Mouse (Mus musculus) duodenum, adult 2 months (tissue): ENCODE data around the gene Gm49369. TPM values are rescaled to one million over a fixed set of nuclear protein-coding genes. Genes with fewer than 3 reads are reported as not detected.

ENCODE experiments used
- polyA plus RNA-seq: library from polyadenylated mRNA; depleted of rRNA; stranded (reverse); fragments of >200 nt; gene quantifications from 2 replicates; pipeline ENCODE4 v1.2.3, GENCODE M21; 2012; ENCODE audit warnings: low replicate concordance; rRNA removed

Gm49369 gene
- not detected in 2 replicates for polyA plus RNA-seq

DNA sequence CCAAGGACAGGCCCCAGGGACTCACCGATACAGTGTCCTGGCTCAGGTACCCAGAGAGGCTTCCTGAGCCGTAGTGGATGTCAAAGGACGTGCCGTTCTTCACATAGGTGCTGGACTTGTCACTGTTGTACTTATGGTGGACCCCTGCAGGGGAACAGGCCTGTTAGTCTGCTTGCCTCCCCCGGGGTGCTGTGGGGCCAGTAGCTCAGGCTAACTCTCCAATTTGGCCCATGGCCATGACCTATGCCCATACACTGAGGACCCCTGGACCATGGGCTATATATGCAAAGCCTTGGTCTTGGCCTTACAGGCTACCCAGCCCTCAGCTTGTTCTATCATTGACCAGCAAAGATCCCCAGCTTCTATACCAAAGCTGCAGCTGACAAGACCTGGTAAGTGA is at the start of gene Gm49369:
Gene Gm49369 (minus strand): TSS at position 101 of the 400 bp plus-strand sequence.

GRCm38 (mm10) chr7:142387419-142388148 is 5.1 kb upstream of the Gm49369 start, which contains the start of gene Ctsd:
Gene Ctsd (minus strand): TSS chr7:142388038.

GRCm38 (mm10) chr7:142373641-142374412 is 8.6 kb downstream of the Gm49369 start, which contains the start of gene Ifitm10:
Gene Ifitm10 (minus strand): TSS chr7:142373753.

Other genes starting within 250 kb of the Gm49369 start
- not detected in 2 replicates for gene Gm39115, start 246.6 kb downstream of the Gm49369 start, polyA plus RNA-seq
- gene Gm45337, start 238.1 kb downstream of the Gm49369 start, polyA plus RNA-seq, result not detected in 2 replicates
- gene Gm29735, start 225.6 kb downstream of the Gm49369 start, polyA plus RNA-seq, result 0.33 TPM in 1 of 2 replicates, not detected in the other
- gene Gm4553, start 216.9 kb downstream of the Gm49369 start, polyA plus RNA-seq, result not detected in 2 replicates
- not detected in 2 replicates for gene Krtap5-2, start 206.7 kb downstream of the Gm49369 start, polyA plus RNA-seq
- gene Gm10153, start 192.3 kb downstream of the Gm49369 start, polyA plus RNA-seq, result not detected in 2 replicates
- 0.14 TPM in 1 of 2 replicates, not detected in the other for gene Krtap5-3, start 181.3 kb downstream of the Gm49369 start, polyA plus RNA-seq
- not detected in 2 replicates for gene Gm7579, start 170.8 kb downstream of the Gm49369 start, polyA plus RNA-seq
- 2.1 TPM in 1 of 2 replicates, not detected in the other for gene Krtap5-5, start 152.7 kb downstream of the Gm49369 start, polyA plus RNA-seq
- not detected in 2 replicates for gene Gm40460, start 141.6 kb downstream of the Gm49369 start, polyA plus RNA-seq
- gene Gm2431, start 124.3 kb downstream of the Gm49369 start, polyA plus RNA-seq, result not detected in 2 replicates
- not detected in 2 replicates for gene Gm4559, start 108.3 kb downstream of the Gm49369 start, polyA plus RNA-seq
- not detected in 2 replicates for gene Krtap5-1, start 85.5 kb downstream of the Gm49369 start, polyA plus RNA-seq
- gene Krtap5-4, start 79.1 kb downstream of the Gm49369 start, polyA plus RNA-seq, result not detected in 2 replicates
- 2.2 and 4.4 TPM in 2 replicates for gene Ifitm10, start 8.9 kb downstream of the Gm49369 start, polyA plus RNA-seq
- gene Ctsd, start 5.4 kb upstream of the Gm49369 start, polyA plus RNA-seq, result 219 and 317 TPM in 2 replicates
- gene Syt8, start 52.2 kb upstream of the Gm49369 start, polyA plus RNA-seq, result 1.8 and 119 TPM in 2 replicates
- 0.20 and 1.7 TPM in 2 replicates for gene Tnni2, start 59.1 kb upstream of the Gm49369 start, polyA plus RNA-seq
- gene Lsp1, start 78.1 kb upstream of the Gm49369 start, polyA plus RNA-seq, result 33.4 and 47.1 TPM in 2 replicates
- gene Tnnt3, start 116.2 kb upstream of the Gm49369 start, polyA plus RNA-seq, result not detected in 2 replicates
- gene Mrpl23, start 150.0 kb upstream of the Gm49369 start, polyA plus RNA-seq, result 2.5 and 3.5 TPM in 2 replicates